Mouse (Mus musculus): ENCODE results near the gene Anapc16. TPM values are rescaled to one million over a fixed set of nuclear protein-coding genes. Genes with fewer than 3 reads are reported as not detected.
"Not testable (repeated sequence)": the region's sequence is repeated elsewhere in the genome, so short reads cannot be mapped to it uniquely, and the experiment has no call there.

Gene Anapc16
- polyA plus RNA-seq, 1 experiment from 2014 or later, result 55.3 TPM

GRCm38 (mm10) chr10:60028181-60028580 lies 25.2 kb upstream of the Anapc16 start:
- Histone ChIP-seq H3K36me3 (peaks cover 3% of the 10 kb centered on the region; the same call in 1 of the 2 replicates), H3K9me3 (replicated peaks) (no peaks in the 10 kb centered on the region), H3K27ac (no peak overlapping the region), H3K4me1 (no peaks in the 10 kb centered on the region; the same call in 1 of the 2 replicates), H3K9ac (no peak overlapping the region), H3K4me2 (no peak overlapping the region), H3K27me3 (replicated peaks) (no peaks in the 10 kb centered on the region), H3K4me3 (no peak overlapping the region)
- ATAC-seq, result no peak
- 67% methylated on average over 7 of the region's 7 CpGs for WGBS (ENCODE audit: insufficient replicate concordance)

GRCm38 (mm10) chr10:60027619-60028084 lies 24.7 kb upstream of the Anapc16 start:
- WGBS (ENCODE audit: insufficient replicate concordance), result 55% methylated on average over 2 of the region's 2 CpGs
- H3K36me3 ChIP-seq, result peaks cover 5% of the 10 kb centered on the region
- H3K27me3 ChIP-seq (replicated peaks), result no peaks in the 10 kb centered on the region
- no peaks in the 10 kb centered on the region; the same call in 1 of the 2 replicates for H3K4me1 ChIP-seq
- no peak overlapping the region for H3K4me3 ChIP-seq
- H3K4me2 ChIP-seq, result no peak overlapping the region
- ATAC-seq, result no peak
- no peaks in the 10 kb centered on the region for H3K9me3 ChIP-seq (replicated peaks)
- H3K9ac ChIP-seq, result no peak overlapping the region
- H3K27ac ChIP-seq, result no peak overlapping the region

- Histone ChIP-seq H3K36me3 (peaks cover 12% of the 10 kb centered on the region), H3K4me2 (no peak overlapping the region), H3K9ac (no peak overlapping the region), H3K4me3 (no peak overlapping the region), H3K9me3 (replicated peaks) (no peaks in the 10 kb centered on the region), H3K4me1 (no peaks in the 10 kb centered on the region; the same call in 1 of the 2 replicates), H3K27me3 (replicated peaks) (no peaks in the 10 kb centered on the region), H3K27ac (no peak overlapping the region)
- ATAC-seq, result no peak
- WGBS (ENCODE audit: insufficient replicate concordance), result 73% methylated on average over 13 of the region's 13 CpGs
These were observed 23.9 kb upstream of the Anapc16 start for GRCm38 (mm10) chr10:60026759-60027395.

GRCm38 (mm10) chr10:60023751-60024150 lies 20.8 kb upstream of the Anapc16 start:
- no peaks in the 10 kb centered on the region; the same call in 1 of the 2 replicates for H3K4me1 ChIP-seq
- no peak overlapping the region for H3K4me2 ChIP-seq
- no peak for ATAC-seq
- no peak overlapping the region for H3K9ac ChIP-seq
- no peak overlapping the region for H3K4me3 ChIP-seq
- peaks cover 23% of the 10 kb centered on the region for H3K36me3 ChIP-seq
- H3K27ac ChIP-seq, result no peak overlapping the region
- no peaks in the 10 kb centered on the region for H3K27me3 ChIP-seq (replicated peaks)
- no peaks in the 10 kb centered on the region for H3K9me3 ChIP-seq (replicated peaks)
- 71% methylated on average over 1 of the region's 1 CpGs for WGBS (ENCODE audit: insufficient replicate concordance)

- Histone ChIP-seq H3K27ac (no peak overlapping the region), H3K4me1 (peaks cover 8% of the 10 kb centered on the region; the same call in 1 of the 2 replicates), H3K36me3 (peaks cover 53% of the 10 kb centered on the region), H3K9ac (no peak overlapping the region), H3K27me3 (replicated peaks) (no peaks in the 10 kb centered on the region), H3K4me2 (no peak overlapping the region), H3K9me3 (replicated peaks) (no peaks in the 10 kb centered on the region), H3K4me3 (no peak overlapping the region)
- no peak for ATAC-seq
- 70% methylated on average over 2 of the region's 2 CpGs for WGBS (ENCODE audit: insufficient replicate concordance)
These were observed 16.4 kb upstream of the Anapc16 start for GRCm38 (mm10) chr10:60019299-60019698.

GRCm38 (mm10) chr10:60016223-60016622 lies 13.3 kb upstream of the Anapc16 start:
- Histone ChIP-seq H3K27me3 (replicated peaks) (no peaks in the 10 kb centered on the region), H3K4me2 (no peak overlapping the region), H3K36me3 (peaks cover 59% of the 10 kb centered on the region), H3K27ac (no peak overlapping the region), H3K9ac (no peak overlapping the region), H3K4me3 (no peak overlapping the region), H3K4me1 (peaks cover 17% of the 10 kb centered on the region; the same call in 1 of the 2 replicates), H3K9me3 (replicated peaks) (no peaks in the 10 kb centered on the region)
- WGBS (ENCODE audit: insufficient replicate concordance), result 84% methylated on average over 6 of the region's 6 CpGs
- ATAC-seq, result no peak

GRCm38 (mm10) chr10:60009115-60009514 lies 6.2 kb upstream of the Anapc16 start:
- no peak overlapping the region for H3K4me2 ChIP-seq
- 50% methylated on average over 3 of the region's 3 CpGs for WGBS (ENCODE audit: insufficient replicate concordance)
- H3K36me3 ChIP-seq, result peaks cover 51% of the 10 kb centered on the region
- no peaks in the 10 kb centered on the region for H3K27me3 ChIP-seq (replicated peaks)
- no peak overlapping the region for H3K27ac ChIP-seq
- H3K9me3 ChIP-seq (replicated peaks), result no peaks in the 10 kb centered on the region
- no peak overlapping the region for H3K9ac ChIP-seq
- peaks cover 25% of the 10 kb centered on the region for H3K4me1 ChIP-seq
- no peak for ATAC-seq
- H3K4me3 ChIP-seq, result no peak overlapping the region

GRCm38 (mm10) chr10:60005264-60005663 lies 2.3 kb upstream of the Anapc16 start:
- Histone ChIP-seq H3K4me1 (peaks cover 41% of the 10 kb centered on the region), H3K27me3 (replicated peaks) (no peaks in the 10 kb centered on the region), H3K4me3 (no peak overlapping the region), H3K9ac (no peak overlapping the region), H3K4me2 (no peak overlapping the region), H3K9me3 (replicated peaks) (no peaks in the 10 kb centered on the region), H3K27ac (no peak overlapping the region), H3K36me3 (peaks cover 47% of the 10 kb centered on the region)
- 36% methylated on average over 2 of the region's 2 CpGs for WGBS (ENCODE audit: insufficient replicate concordance)
- ATAC-seq, result no peak

GRCm38 (mm10) chr10:60003847-60004246 lies 912 bp upstream of the Anapc16 start:
- Histone ChIP-seq H3K4me3 (peak overlapping the region; percentile 71), H3K27me3 (replicated peaks) (no peaks in the 10 kb centered on the region), H3K4me2 (peak overlapping the region; percentile 91), H3K4me1 (peaks cover 53% of the 10 kb centered on the region), H3K9me3 (replicated peaks) (no peaks in the 10 kb centered on the region), H3K9ac (peak overlapping the region; percentile 77; the same call in 1 of the 2 replicates), H3K36me3 (peaks cover 44% of the 10 kb centered on the region), H3K27ac (peak overlapping the region; percentile 98)
- 71% methylated on average over 9 of the region's 9 CpGs for WGBS (ENCODE audit: insufficient replicate concordance)
- no peak for ATAC-seq

- ATAC-seq, result no peak
- Histone ChIP-seq H3K9me3 (replicated peaks) (no peaks in the 10 kb centered on the region), H3K4me1 (peaks cover 53% of the 10 kb centered on the region), H3K9ac (peak overlapping the region; percentile 77), H3K36me3 (peaks cover 38% of the 10 kb centered on the region), H3K27ac (peak overlapping the region; percentile 98), H3K4me2 (peak overlapping the region; percentile 91), H3K4me3 (peak overlapping the region; percentile 71), H3K27me3 (replicated peaks) (no peaks in the 10 kb centered on the region)
- 1% methylated on average over 21 of the region's 21 CpGs for WGBS (ENCODE audit: insufficient replicate concordance)
These were observed 348 bp upstream of the Anapc16 start for GRCm38 (mm10) chr10:60003213-60003752.

GRCm38 (mm10) chr10:60002203-60002602 lies 732 bp downstream of the Anapc16 start:
- peaks cover 46% of the 10 kb centered on the region for H3K4me1 ChIP-seq
- H3K27ac ChIP-seq, result peak overlapping the region; percentile 98
- H3K36me3 ChIP-seq, result peaks cover 28% of the 10 kb centered on the region
- H3K27me3 ChIP-seq (replicated peaks), result no peaks in the 10 kb centered on the region
- WGBS (ENCODE audit: insufficient replicate concordance), result 0% methylated on average over 12 of the region's 12 CpGs
- peak overlapping the region; percentile 91 for H3K4me2 ChIP-seq
- H3K9me3 ChIP-seq (replicated peaks), result no peaks in the 10 kb centered on the region
- peak overlapping the region; percentile 71 for H3K4me3 ChIP-seq
- peak; percentile 13; the same call in 1 of the 2 replicates for ATAC-seq
- H3K9ac ChIP-seq, result peak overlapping the region; percentile 79

GRCm38 (mm10) chr10:60001663-60002062 lies 1.3 kb downstream of the Anapc16 start:
- peak overlapping the region; percentile 71 for H3K4me3 ChIP-seq
- 72% methylated on average over 8 of the region's 8 CpGs for WGBS (ENCODE audit: insufficient replicate concordance)
- peak overlapping the region; percentile 36 for H3K9ac ChIP-seq
- ATAC-seq; H3K9me3 ChIP-seq (replicated peaks); H3K27me3 ChIP-seq (replicated peaks): not testable (repeated sequence)
- H3K27ac ChIP-seq, result peak overlapping the region; percentile 60; the same call in 1 of the 2 replicates
- H3K4me1 ChIP-seq, result peaks cover 46% of the 10 kb centered on the region
- H3K4me2 ChIP-seq, result peak overlapping the region; percentile 91
- H3K36me3 ChIP-seq, result peaks cover 28% of the 10 kb centered on the region
